Mouse (Mus musculus) thymus, postnatal 14 days (tissue): ENCODE measurements at regions not wholly inside any gene's neighbourhood (a gene's known extent, or its start where the extent isn't known, plus 50 kb on each side); places are given as distances from the start of the nearest gene placed in this dataset.

ENCODE experiments used
- DNase-seq: peaks from one replicate; pipeline ENCODE4 v3.0.0; 2021

- no peak for DNase-seq
Observed at GRCm38 (mm10) chr11:24226755-24227154, 148.9 kb downstream of the Bcl11a start.

DNA sequence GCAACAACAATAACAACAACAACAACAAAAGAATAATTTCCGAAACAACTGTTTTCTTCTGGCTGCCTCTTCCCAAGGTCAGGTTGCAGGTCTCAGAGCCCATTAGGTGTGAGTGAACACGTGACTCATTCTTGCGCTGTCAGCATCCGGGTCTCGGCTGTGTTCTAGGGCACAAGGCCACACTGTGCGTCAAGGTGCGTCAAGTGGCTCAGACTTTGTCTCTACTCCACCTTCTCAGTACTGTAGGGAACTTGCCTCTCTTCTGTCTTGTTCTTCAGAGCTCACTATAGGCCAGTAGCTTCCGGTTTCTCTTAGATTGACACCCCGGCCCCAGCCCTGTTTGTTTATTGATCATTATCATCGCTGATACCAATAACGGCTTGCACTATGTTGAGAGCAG is 155.5 kb downstream of the Bcl11a start:
- no peak for DNase-seq

- no peak for DNase-seq
Observed at GRCm38 (mm10) chr11:24233821-24234220, 156.0 kb downstream of the Bcl11a start.

GRCm38 (mm10) chr11:24234422-24234821 is 156.6 kb downstream of the Bcl11a start:
- DNase-seq = no peak

GRCm38 (mm10) chr11:24235326-24235725 is 157.5 kb downstream of the Bcl11a start:
- no peak for DNase-seq

DNA sequence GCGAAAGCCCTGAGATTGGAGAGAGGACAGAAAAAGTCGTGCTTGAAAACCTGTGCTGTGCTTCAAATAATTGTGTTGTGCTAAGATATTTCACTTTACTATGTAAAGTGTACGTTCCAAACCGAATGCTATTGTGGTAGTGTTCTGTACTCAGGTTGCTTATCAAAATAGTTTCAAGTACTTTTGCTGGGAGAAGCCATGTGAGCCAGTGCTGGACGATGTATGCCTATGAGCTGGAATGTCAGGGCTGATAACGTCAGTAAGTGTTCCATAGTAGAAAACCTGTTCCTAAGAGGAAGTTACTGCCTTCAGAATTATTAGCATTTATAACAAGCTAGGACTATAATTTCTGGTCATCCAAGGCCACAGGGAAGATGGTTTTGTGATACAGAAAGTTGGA is 161.8 kb downstream of the Bcl11a start:
- DNase-seq = no peak

- no peak for DNase-seq
Observed at GRCm38 (mm10) chr11:24242096-24242495, 164.2 kb downstream of the Bcl11a start.

DNA sequence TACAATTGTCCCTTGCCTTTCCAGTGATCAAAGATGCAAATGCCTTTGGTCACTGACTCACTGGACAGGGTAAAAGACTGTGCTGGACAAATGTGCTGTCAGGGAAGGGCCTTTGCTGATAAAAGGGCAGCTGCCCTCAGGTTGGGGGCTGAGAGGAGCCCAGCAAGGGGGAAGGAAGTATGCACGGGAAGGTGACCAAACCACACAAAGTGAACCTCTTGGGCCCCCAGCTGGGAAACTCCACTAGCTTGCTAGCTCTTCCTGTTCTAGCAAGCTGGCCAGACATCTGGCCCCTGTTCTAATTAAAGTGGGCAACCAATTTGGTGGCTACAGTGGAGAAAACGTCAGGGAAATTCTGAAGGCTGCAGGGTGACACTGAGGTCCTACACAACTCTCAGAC is 165.0 kb downstream of the Bcl11a start:
- DNase-seq = no peak

- DNase-seq = no peak
Observed at GRCm38 (mm10) chr11:24245390-24245789, 167.5 kb downstream of the Bcl11a start.

DNA sequence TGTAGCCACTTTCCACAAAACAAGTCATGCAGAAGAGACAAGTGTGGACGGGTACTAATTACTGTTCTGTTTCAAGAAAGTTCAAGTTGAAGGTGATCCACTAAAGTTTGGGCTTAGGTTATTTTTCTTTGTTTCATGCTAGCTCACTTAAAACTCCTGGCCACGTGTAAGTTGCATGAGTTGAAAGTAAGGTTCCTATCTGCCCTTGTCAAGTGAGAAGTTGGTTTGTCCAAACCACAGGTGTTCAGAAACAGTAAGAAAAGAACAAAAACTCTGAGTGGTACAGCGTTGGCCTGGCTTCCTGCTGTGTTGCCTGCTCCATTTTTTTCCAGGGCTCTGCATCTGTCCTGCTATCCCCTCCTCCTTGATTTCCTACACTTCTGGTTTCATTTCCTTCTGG is 168.5 kb downstream of the Bcl11a start:
- DNase-seq = no peak

GRCm38 (mm10) chr11:24247285-24247684 is 169.4 kb downstream of the Bcl11a start:
- no peak for DNase-seq

- no peak for DNase-seq
Observed at GRCm38 (mm10) chr11:24251516-24251915, 173.7 kb downstream of the Bcl11a start.

DNA sequence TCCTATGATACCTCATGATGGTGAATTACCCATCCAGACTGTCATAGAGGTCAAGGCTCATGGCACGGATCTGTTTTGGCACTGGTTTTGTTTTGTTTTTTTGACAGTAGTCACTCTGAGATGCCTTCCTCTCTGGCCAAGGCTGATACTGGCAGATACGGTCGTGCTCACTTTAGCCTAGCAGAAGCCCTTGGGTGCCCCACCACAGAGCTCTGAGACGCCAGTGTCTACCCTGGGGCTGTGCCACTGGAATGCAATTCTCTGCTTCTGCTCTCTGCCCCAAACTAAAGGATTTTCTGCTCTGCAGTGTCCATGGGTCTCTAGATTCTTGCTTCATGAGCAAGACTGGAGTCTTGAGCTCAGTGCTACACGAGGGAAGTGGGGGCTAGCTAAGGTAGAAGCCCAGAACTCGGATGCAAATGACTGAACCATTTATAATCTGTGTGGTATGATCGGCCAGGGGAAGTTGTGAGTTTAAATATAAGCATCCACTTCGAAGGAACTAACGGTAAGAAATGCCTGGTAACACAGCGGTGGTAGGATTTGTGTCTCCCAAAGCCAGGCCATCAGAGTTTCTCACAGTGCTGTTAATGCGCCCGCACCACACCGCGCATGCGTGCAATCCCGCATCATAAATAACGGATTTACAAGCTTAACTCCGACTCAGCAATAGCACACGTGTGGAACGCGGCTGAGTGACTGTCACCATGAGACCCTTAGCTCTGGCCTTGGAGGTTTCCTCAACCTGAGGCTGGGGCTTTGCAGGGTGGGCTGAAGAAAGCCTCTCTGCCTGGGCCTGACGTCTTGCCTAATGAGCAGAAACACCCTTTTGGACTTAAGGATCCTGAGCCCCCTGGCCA is 177.6 kb downstream of the Bcl11a start:
- DNase-seq = no peak

GRCm38 (mm10) chr11:24257741-24258140 is 179.9 kb downstream of the Bcl11a start:
- no peak for DNase-seq

- no peak for DNase-seq
Observed at GRCm38 (mm10) chr11:24258340-24258739, 180.5 kb downstream of the Bcl11a start.

DNA sequence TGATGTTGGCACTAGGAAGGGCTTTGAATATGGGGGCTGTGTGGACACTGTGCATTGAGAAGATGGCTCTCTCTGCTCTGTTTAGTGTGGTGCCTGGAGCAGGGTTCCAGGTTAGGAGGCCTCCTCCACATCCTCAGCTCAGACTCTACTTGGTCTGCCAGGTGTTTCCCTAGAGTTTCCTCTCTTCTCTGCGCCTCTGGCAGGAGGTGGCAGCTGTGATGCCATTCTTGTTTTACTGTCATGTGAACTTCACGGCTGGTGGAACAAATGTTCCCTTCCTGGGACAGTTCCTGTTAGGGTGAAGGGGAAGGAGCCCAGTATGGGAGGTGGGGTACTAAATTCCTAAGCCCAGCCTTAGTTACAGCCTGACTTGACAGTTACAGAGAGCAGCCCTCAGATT is 181.8 kb downstream of the Bcl11a start:
- no peak for DNase-seq

GRCm38 (mm10) chr11:24269046-24269445 is 191.2 kb downstream of the Bcl11a start:
- DNase-seq = no peak

- DNase-seq = no peak
Observed at GRCm38 (mm10) chr11:24281628-24282027, 203.8 kb downstream of the Bcl11a start.

- no peak for DNase-seq
Observed at GRCm38 (mm10) chr11:24282556-24282955, 204.7 kb downstream of the Bcl11a start.

- DNase-seq = no peak
Observed at GRCm38 (mm10) chr11:24286129-24287108, 208.6 kb downstream of the Bcl11a start.

GRCm38 (mm10) chr11:24293209-24293608 is 215.4 kb downstream of the Bcl11a start:
- no peak for DNase-seq

- DNase-seq = no peak
Observed at GRCm38 (mm10) chr11:24293860-24294531, 216.1 kb downstream of the Bcl11a start.
